Mouse (Mus musculus) lung, postnatal 36 days (tissue): ENCODE data around the gene Coq9.
A peak's percentile ranks its signal among the peaks of the same experiment; 100 is the strongest.

Experiments used
- DNase-seq: peaks from one replicate; pipeline ENCODE4 v3.0.0; 2022; ENCODE audit warnings: mixed read lengths

Gene Coq9

DNA sequence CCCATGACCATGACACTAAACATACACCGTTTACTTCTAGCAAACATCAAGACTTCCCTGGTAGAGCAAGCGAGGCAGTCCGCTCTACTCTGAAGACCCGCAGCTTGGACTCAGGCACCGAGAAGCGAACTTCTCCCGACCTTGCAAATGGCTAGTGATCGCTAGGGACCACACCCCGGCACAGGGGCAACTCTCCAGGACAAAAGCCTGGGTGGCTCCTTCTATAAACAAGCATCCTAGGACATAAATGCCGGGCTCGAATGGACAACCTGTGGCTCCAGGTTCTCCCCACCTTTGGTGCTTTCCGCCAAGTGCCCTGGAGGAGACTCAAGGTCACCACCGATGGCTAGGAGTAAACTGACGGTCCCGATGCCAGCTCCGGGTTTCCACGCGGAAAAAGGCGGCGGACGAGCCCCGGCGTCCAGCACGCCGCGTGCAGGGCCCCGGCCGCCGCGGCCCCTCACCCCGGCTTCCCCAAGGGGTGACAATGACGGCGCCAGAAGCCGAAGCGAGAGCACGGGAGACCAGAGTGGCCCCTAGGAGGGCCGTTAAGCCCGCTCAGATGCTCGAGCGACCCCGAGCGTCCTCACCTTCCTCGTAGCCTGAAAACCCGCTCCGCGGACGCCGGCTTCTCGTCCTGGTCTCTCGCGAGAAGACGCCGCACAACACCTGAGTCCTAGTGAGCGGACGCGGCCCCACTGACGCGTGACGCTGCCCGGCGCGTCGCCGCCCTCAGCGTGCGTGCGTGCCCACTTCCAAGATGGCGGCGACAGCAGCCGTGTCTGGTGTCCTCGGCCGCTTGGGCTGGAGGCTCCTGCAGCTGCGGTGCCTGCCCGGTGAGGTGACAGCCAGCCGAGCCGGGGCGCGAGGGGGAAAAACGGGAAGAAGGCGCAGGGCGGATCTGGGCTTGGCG, at the start of gene Coq9, which contains the start of gene Ciapin1:
Gene Coq9 (plus strand): TSS at position 660 of the 913 bp plus-strand sequence.
Gene Ciapin1 (minus strand): TSS at position 697 of the 913 bp plus-strand sequence.
- DNase-seq = peak; percentile 98

DNA sequence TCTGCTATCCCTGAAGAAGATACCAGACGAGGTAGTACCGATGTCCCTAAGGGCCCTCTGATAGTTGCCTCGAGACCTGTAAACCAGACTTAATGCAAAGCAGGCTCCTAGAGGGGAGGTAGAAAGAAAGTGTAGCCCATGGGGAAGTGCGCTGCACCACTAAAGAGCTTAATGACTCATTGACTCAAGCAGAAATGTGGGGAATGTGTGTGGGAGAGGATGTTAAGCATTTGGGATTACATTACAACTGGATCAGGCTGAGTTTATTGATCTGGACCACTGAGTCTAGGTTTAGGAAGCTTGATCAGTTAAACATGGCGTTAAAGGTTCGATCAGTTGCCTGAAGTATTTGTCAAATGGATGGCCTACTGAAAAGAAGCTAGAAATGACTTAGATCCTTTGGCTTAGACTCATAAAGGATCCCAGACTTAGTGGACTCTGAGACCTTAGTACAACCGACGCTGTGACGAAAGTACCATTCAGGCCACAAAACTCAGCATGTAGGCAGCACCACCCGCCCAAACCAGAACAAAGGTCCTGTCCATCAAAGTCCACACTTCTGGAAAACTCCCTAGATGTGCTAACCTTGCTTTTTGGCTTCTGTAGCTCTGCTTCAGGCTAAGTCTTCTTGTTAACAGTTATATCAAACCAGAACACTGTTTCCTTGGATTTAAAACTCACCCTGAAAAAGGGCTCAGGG, 48.7 kb upstream of the Coq9 start:
- no peak for DNase-seq

DNA sequence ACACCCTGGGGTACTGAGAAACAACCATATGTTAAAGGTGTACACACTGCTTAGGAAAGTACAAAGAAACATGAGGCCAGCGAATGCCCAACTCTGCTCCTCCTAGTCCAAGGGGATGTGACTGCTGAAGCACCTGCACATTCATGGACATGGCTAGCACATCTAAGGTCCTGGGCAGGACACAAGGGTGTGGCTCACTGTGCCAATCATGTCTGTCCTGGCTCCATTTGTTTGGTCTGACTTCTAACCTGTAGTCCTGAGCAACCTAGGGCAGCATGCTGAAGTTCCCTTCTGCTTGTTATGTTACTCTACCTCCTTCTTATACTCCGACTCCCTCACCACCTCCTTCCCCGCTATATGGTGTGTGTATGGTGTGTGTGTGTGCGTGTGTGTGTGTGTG, 43.8 kb upstream of the Coq9 start:
- DNase-seq = no peak

DNA sequence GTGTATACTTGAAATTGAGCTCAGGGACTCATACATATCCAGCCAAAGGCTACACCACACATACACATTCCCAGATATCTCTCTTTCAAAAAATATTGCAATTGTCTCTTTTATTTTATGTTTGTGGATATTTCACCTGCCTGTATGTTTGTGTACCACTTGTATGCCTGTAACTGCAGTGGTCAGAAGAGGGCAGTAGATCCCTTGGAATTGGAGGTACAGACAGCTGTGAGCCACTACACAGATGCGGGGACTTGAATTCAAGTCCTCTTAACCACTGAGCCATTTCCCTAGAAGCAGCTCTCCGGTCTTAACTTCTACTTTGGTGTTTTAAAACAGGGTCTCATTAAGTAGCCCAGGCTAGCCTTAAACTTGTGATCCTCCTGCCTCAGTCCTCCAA, 43.3 kb upstream of the Coq9 start:
- no peak for DNase-seq

DNA sequence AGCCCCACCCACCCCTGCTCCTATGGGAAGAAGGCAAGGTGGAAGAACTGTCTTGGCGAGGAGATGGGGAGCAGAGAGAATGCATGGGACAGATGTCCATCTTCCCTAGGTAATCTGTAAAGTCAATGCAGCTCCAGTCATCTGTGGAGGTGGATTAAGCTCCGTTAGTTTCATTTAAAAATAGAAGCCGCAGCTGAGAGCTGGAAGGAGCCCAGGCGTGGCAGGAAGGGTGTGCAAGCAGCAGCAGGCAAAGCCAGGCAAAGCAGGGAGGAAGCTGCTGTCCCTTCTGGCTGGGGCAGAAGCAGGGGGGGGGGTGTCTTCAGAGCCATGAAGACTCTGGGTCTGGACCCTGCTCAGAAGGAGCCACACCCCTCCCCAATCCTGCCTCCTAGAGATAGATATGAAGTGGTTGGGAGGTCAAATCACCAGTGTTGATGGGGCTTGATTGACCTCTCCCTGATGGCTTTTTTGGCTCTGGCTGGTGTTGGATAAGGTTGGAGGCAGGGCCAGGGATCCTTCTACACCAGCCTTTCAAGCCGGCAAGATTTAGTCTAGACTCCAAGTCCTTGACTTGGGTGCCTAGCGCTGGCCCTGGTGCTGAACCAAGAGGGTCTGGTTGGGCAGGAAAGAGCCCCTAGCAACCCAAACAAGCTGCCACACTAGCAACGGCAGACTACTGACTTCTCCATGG, 37.7 kb upstream of the Coq9 start:
- no peak for DNase-seq

DNA sequence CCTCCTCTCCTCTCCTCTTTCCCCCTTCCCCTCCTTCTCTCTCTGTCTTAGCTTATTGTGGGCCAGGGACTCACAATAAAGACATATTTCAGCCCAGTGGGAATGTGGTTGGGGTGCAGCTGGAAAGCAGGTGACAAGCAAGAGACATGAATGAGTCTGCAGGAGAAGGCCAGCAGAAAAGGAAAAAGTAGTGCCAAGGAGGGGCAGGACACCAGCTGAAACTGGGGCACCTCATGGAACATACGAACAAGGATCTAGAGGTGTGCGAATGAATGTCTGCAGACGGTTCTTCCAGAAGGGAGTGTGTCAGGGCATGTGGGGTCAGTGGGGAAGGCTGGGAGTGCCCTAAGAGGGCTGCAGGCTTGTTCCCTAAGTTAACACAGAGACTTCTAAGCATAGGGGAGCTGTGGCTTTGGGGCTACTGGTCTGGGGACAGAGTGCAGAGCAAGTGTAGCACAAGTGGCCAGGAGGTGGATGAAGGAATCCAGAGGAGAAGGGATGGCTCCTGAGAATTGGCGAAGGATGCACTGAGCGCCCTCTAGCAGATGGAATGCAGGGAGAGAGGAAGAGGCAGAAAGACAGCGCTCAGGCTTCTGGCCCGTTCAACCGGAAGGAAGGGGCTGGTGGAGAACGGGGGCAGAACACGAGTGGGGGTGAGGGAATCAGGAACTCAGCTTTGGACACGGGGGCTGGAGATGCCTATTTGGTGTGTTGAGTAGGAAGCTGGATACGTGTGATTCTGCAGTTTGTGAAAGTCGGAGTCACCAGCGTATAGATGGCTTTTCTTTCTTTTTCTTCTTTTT, 36.6 kb upstream of the Coq9 start:
- DNase-seq = peak; percentile 78

DNA sequence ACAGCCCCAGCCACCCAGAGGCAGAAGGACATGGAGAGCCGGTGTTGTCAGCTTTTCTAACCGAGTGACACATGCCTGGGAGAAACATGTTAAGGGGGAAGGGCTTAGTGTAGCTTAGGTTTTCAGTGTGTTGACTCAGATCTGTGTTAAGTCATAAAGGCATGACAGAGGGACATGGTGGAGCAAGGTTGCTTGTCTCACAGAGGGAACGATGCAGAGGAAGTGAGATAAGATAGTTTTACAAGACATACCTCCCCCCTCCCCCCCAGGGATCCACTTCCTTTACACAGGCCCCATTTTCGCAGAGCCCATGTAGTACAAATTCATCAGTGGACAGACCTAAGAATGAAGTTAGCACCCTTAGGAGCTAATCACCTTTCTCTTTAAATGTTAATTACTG, 35.7 kb upstream of the Coq9 start:
- no peak for DNase-seq

DNA sequence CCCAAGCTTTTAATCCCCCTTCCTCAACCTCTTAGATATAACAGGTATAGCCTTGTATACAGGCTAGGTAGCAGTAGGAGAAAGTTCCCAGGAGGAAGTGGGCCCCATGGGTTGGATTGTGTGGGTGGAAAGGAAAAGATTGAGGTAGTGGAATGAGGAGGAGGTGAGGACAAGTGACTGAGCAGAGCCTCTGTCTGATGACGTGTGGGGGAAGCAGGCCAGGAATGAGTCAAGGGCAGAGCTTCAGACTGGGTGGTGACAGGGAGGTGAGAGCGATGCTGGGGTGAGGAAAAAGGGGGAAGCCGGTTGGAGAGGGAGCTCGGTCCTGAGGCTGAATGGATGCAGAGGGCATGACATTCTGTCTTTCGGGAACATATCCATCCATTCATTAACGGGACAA, 34.6 kb upstream of the Coq9 start:
- no peak for DNase-seq

DNA sequence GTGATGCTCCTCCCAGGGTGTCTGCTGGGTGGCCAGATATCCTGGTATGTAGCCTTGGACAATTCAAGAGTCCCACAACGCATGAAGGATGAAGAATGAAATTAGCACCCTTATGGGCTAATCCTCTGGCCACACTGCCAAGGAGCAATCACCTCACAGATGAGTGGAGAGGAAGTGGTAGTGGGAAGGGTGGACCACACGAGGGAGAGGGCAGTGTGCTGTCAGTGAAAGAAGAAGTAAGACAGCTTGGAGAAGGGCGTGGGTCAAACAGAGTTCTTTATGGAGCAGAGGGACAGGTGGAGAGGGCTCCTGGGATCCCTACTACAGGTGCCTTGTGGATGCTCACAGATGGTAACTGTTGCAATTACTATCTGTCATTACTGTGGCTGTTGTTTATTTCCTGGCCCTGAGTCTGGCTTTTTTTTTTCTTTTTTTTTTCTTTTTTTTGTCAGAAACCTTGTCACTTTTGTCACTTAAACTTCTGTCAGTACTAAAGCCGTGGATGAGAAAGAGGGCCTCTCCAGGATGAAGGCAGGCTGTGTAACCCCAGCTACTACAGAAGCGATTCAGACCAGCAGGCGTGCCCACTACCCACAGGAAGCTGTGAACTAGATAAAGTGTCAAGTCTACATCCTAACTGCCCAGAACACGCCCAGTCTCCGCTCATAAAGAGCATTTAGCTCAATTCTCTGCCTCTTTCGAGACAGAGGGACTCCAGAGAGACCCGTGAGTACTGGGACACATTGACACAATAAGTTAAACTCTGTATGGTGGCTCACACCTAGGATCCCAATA, 33.4 kb upstream of the Coq9 start:
- no peak for DNase-seq

DNA sequence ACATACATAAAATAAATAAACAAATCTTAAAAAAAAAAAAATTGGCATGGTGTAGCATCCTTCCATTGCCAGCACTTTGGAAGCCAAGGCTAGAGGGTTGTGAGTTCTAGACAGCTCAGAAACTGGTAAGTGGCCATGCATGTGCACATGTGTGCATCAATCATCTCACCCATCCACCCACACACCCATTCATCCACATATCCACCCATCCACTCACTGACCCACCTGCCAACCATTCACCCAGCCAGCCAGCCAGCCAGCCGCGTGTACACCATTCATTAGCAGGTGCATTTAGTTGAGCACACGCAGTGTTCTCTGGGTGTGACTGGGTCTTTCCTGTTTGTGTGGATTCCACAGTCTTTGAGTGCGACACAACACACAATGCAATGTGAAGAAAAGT, 32.3 kb upstream of the Coq9 start:
- DNase-seq = no peak

DNA sequence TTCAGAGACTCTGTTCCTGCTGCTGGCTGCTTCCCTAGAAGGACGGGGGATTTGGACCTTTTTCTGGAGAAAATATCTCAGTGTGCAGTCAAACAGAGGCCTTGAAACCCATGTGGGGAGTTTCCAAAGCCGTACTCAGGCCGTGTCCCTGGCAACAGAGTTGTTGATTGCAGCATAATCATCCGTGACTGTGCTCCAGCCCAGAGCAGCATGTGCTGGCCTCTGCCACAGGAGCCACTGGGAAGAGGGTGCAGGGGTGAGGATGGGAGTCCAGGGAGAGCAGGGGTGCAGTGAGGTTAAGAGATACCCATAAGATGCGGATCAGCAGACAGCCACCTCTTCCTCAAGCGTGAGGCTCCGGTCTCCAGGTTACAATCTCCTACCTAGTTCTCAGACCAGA, 30.6 kb upstream of the Coq9 start:
- no peak for DNase-seq

DNA sequence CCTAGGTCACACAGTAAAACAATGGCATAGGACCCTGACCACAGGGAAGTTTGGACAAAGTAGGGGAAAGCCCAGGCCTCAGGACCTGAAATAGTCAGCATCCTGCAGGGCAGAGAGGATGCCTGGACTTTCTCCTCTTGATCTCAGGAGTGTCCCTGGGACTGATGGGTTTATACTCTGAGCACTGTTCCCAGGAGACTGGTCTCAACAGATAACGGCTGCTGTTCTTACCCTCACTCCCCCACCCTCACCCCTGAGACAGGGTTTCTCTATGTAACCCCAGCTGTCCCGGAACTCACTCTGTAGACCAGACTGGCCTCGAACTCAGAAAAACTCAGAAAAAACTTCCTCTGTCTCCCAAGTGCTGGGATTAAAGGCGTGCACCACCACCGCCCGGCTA, 29.7 kb upstream of the Coq9 start:
- DNase-seq = no peak

DNA sequence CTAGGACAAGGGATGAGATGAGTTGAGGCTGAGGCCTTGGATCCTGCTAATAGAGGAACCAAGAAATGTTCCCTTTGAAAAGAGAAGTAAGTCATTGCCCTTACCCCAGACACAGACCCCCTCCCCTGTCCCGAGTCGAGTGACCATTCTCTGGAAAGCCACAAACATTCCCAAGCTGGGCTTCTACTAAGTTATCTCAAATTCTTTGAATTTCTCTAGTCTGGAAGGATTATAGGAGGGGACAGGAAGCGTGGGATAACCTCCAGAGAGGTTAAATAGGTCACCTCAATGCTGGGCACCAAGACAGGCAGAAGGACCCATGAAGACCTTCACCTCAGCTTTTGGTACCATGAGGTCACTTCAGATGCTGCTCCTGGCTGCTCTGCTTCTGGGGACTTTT, 28.0 kb upstream of the Coq9 start, which contains the start of gene Ccl17:
Gene Ccl17 (plus strand): TSS at position 301 of the 400 bp plus-strand sequence.
- DNase-seq = no peak

DNA sequence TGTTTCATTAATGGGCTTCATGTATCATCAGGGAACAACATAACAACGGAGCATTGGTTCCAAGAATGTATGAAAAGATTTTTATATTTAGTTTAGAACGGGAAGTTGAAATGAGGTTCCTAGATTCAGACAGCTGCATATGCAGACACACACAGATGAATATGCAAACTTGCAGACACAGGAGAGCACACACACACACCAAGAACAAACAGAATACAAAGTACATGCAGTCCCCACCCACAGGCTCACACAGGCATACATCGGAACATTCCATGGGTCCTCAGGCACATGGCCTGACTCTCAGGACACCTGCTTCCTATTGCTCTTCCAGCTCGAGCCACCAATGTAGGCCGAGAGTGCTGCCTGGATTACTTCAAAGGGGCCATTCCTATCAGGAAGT, 27.3 kb upstream of the Coq9 start:
- no peak for DNase-seq

DNA sequence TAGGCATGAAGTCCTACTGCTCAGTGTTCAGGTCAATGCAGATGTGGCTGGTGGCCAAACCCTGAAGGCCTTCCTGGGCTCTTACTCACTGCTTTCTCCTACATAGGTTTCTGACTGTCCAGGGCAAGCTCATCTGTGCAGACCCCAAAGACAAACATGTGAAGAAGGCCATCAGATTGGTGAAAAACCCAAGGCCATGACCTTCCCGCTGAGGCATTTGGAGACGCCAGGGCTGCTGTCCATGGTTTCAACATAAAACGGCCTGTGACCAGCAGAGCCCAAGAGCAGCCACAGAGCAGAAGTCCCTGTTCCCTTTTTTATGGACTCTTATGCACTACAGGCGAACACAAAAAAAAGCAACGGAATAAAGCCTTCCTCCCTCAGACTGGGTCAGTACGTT, 26.5 kb upstream of the Coq9 start:
- no peak for DNase-seq

DNA sequence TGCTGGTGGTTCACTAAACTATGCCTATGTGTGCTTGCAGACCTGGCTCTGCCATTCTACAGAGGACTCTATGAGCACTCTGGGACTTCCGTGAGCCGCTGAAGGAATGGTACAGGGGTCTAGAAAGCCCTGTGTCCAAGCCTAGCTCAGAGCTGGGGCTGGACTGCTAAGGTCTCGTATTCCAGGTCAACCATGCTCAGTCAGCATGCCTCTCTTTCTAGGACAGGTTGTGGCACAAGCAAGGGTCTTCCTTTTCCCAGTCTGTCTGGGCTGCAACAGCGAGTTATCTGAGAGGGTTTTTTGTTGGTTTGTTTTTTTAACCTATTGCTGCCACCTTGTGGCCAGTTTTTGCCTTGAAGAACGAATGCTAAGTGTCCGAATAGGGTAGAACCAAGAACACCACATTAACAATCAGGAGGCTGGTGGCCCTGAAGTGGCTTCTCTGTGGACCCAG, 25.4 kb upstream of the Coq9 start:
- peak; percentile 97 for DNase-seq

DNA sequence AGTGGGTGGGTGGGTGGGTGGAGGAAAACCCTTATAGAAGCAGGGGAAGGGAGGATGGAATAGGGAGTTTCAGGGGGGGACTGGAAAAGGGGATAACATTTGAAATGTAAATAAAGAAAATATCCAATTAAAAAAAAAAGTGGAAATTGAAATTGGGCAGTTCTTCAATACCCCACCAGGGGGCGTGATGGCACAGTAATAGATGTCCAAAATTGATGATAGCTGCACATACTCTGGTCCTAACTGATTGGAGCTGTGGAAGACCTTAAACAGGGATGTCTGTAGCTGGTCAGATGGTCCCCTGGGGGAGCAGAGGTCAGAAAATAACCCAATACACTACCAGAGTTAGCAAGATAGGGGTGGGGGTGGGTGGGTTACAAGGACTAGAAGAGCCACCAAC, 23.6 kb upstream of the Coq9 start:
- DNase-seq = peak; percentile 52

DNA sequence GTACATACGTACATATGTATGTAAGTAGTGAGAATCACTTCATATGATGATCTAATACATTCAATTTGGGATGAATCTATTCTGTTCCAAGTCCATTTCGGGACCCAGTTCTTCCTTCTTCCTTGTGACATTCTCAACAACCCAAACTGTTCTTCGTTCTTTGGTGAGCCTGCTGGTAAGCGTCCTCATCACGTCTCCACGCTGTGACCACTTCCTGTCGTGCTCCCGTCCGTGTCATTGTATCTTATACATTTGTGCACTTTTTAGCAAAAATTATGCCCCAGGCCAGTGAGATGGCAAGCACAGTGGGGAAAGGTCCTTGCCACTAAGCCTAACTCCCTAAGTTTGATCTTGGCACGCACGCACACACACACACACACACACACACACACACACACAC, 20.2 kb upstream of the Coq9 start:
- no peak for DNase-seq

DNA sequence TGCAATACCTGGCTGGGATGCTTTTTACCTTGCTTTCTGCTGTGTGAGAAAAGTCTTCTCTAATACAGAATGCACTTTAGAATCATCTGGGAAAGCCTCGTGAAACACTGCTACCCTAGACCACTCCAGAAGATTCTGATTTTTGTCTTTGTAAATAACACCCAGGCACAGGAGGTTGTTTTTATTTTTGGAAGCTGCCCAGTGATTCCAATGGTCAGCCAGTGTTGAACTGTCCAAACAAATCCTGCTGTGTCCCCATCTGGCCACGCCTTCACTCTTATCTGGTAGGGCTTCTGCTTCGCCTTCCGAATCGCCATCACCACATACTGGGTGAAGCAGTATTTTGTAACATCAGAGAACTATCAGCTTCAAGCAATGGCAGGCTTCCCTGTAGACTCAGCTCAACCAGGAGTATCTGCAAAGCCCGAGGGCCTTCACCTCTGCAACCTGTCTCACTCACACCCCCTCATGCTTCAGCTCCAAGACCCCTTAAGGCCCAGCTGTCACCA, 18.4 kb upstream of the Coq9 start:
- no peak for DNase-seq

DNA sequence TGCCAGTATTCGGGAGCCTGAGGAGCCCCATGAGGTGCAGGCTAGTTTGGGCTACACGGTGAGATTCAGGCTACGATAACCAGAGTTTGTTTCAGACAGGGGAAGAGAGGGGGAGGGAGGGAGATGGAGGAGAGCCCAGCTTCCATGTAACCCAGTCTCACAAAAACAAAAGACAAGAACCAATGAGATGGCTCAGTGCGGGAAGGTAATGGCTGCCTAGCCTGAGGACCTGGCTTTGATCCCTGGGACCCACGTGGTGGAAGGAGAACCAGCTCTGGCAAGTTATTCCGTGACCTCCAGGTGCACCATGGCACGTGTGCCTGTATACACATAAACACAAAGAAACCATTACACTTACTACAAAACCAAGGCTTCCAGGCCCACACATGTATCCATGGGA, 17.6 kb upstream of the Coq9 start:
- DNase-seq = no peak

DNA sequence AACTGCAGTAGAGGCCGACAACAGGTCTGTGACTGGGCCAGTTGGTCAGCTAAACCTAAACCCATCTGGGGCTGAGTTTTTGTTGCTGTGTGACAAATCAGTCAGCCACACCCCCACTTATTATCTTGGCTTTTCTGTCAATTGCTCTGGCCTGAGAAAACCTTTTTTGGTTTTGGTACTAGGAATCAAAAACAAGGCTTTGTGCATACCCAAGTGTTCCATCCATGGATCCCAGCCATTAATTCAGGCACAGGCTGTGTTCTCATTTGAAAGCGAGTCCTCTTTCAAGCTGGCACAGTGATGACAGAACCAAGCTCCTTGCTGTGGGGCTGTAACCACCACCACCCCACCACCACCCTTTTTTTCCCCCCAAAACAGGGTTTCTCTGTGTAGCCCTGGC, 16.7 kb upstream of the Coq9 start:
- no peak for DNase-seq
